Mouse (Mus musculus) MEL (cell line): ENCODE measurements around the gene Plb1. TPM values are rescaled to one million over a fixed set of nuclear protein-coding genes. Genes with fewer than 3 reads are reported as not detected.

Source experiments
- DNase-seq: peaks from one replicate; pipeline ENCODE4 v3.0.0; 2011; ENCODE audit warnings: low read depth, low spot score
- H3K27ac ChIP-seq: 2 replicates; pipeline ENCODE4 v1.5.1; 2012; ENCODE audit warnings: low read depth, mild to moderate bottlenecking, control low read depth, low read length, moderate library complexity; ENCODE audit not compliant: control insufficient read depth
- H3K27me3 ChIP-seq, 2 experiments: fragments of 150-350 bp in 1 of 2; sonication (generic) in 1 of 2; 2 replicates each; pipeline ENCODE4 v1.6.1; 2012; ENCODE audit warnings: low read length in 2 of 2, mild to moderate bottlenecking in 2 of 2, improper control_type of control experiment in 1 of 2, moderate library complexity in 1 of 2; ENCODE audit not compliant: insufficient read depth in 2 of 2, control insufficient read depth in 1 of 2
- H3K36me3 ChIP-seq, 2 experiments: 2 replicates each; pipeline ENCODE4 v1.6.1; 2012 to 2014; ENCODE audit warnings: low read length in 2 of 2, improper control_type of control experiment in 1 of 2, inconsistent platforms in 1 of 2, mild to moderate bottlenecking in 1 of 2; ENCODE audit not compliant: insufficient read depth in 2 of 2, control insufficient read depth in 1 of 2
- H3K4me1 ChIP-seq, 2 experiments: fragments of 150-350 bp in 1 of 2; sonication (generic) in 1 of 2; 2 replicates each; pipeline ENCODE4 v1.6.1; 2012; ENCODE audit warnings: low read length in 2 of 2, improper control_type of control experiment in 1 of 2, mild to moderate bottlenecking in 1 of 2; ENCODE audit not compliant: insufficient read depth in 2 of 2, control insufficient read depth in 1 of 2
- H3K4me3 ChIP-seq, 2 experiments: fragments of 150-350 bp in 1 of 2; sonication (generic) in 1 of 2; 2 replicates each; pipeline ENCODE4 v1.5.1; 2012; ENCODE audit warnings: low read depth in 2 of 2, low read length in 2 of 2, mild to moderate bottlenecking in 2 of 2, moderate library complexity in 2 of 2, control low read depth in 1 of 2, improper control_type of control experiment in 1 of 2; ENCODE audit not compliant: control insufficient read depth in 1 of 2, insufficient read depth in 1 of 2
- H3K79me2 ChIP-seq: 2 replicates; pipeline ENCODE4 v1.6.1; 2012; ENCODE audit warnings: mild to moderate bottlenecking, low read length, moderate library complexity; ENCODE audit not compliant: control insufficient read depth, poor library complexity, insufficient read depth
- H3K9ac ChIP-seq: 2 replicates; pipeline ENCODE4 v1.6.1; 2012; ENCODE audit warnings: low read depth, mild to moderate bottlenecking, control low read depth, low read length, moderate library complexity; ENCODE audit not compliant: control insufficient read depth, poor library complexity, severe bottlenecking
- H3K9me3 ChIP-seq: fragments of 150-350 bp; sonication (generic); replicated peaks from 2 replicates; pipeline ENCODE4 v1.6.1; 2012; ENCODE audit warnings: mild to moderate bottlenecking, low read length, improper control_type of control experiment, moderate library complexity; ENCODE audit not compliant: insufficient read depth
- BHLHE40 ChIP-seq: IDR thresholded peaks from 2 replicates; pipeline ENCODE4 v1.6.1; 2012; ENCODE audit warnings: low read depth, mild to moderate bottlenecking, inconsistent platforms, low read length, improper control_type of control experiment, borderline replicate concordance
- CHD1 ChIP-seq: IDR thresholded peaks from 2 replicates; pipeline ENCODE4 v1.6.1; 2012; ENCODE audit warnings: low read depth, mild to moderate bottlenecking, inconsistent platforms, low read length, improper control_type of control experiment
- CHD2 ChIP-seq: IDR thresholded peaks from 2 replicates; pipeline ENCODE4 v1.6.1; 2011; ENCODE audit warnings: low read length, improper control_type of control experiment
- E2F4 ChIP-seq: IDR thresholded peaks from 2 replicates; pipeline ENCODE4 v1.6.1; 2011; ENCODE audit warnings: low read depth, low read length, improper control_type of control experiment, borderline replicate concordance
- ELF1 ChIP-seq: IDR thresholded peaks from 2 replicates; pipeline ENCODE4 v1.6.1; 2014; ENCODE audit warnings: low read depth, mild to moderate bottlenecking, inconsistent platforms, low read length, improper control_type of control experiment, moderate library complexity
- EP300 ChIP-seq, 2 experiments: IDR thresholded peaks; 2 replicates each; pipeline ENCODE4 v1.6.1; 2011; ENCODE audit warnings: improper control_type of control experiment in 2 of 2, low read length in 2 of 2, low read depth in 1 of 2, mild to moderate bottlenecking in 1 of 2
- ETS1 ChIP-seq: IDR thresholded peaks from 2 replicates; pipeline ENCODE4 v1.6.1; 2012; ENCODE audit warnings: low read depth, mild to moderate bottlenecking, inconsistent platforms, low read length, improper control_type of control experiment, moderate library complexity
- GABPA ChIP-seq: IDR thresholded peaks from 2 replicates; pipeline ENCODE4 v1.6.1; 2012; ENCODE audit warnings: low read depth, mild to moderate bottlenecking, inconsistent platforms, low read length, improper control_type of control experiment, moderate library complexity
- GATA1 ChIP-seq: IDR thresholded peaks from 2 replicates; pipeline ENCODE4 v1.6.1; 2011; ENCODE audit warnings: low read depth, low read length, improper control_type of control experiment
- HCFC1 ChIP-seq: IDR thresholded peaks from 2 replicates; pipeline ENCODE4 v1.6.1; 2012; ENCODE audit warnings: low read depth, mild to moderate bottlenecking, inconsistent platforms, low read length, improper control_type of control experiment, moderate library complexity
- JUND ChIP-seq: IDR thresholded peaks from 2 replicates; pipeline ENCODE4 v1.6.1; 2011; ENCODE audit warnings: low read depth, mild to moderate bottlenecking, improper control_type of control experiment, low read length
- KAT2A ChIP-seq: conservative IDR thresholded peaks from 2 replicates; pipeline ENCODE4 v1.6.1; 2012; ENCODE audit warnings: low read depth, low read length, improper control_type of control experiment, inconsistent platforms
- MAX ChIP-seq: IDR thresholded peaks from 2 replicates; pipeline ENCODE4 v1.6.1; 2011; ENCODE audit warnings: low read length, improper control_type of control experiment
- MAZ ChIP-seq: IDR thresholded peaks from 2 replicates; pipeline ENCODE4 v1.6.1; 2012; ENCODE audit warnings: low read depth, mild to moderate bottlenecking, inconsistent platforms, low read length, improper control_type of control experiment
- MXI1 ChIP-seq: IDR thresholded peaks from 2 replicates; pipeline ENCODE4 v1.6.1; 2011; ENCODE audit warnings: mild to moderate bottlenecking, low read depth, low read length, improper control_type of control experiment
- MYB ChIP-seq: IDR thresholded peaks from 2 replicates; pipeline ENCODE4 v1.6.1; 2011; ENCODE audit warnings: mild to moderate bottlenecking, low read depth, low read length, improper control_type of control experiment
- MYC ChIP-seq: IDR thresholded peaks from 2 replicates; pipeline ENCODE4 v1.6.1; 2011; ENCODE audit warnings: low read depth, mild to moderate bottlenecking, low read length, improper control_type of control experiment, moderate library complexity
- RCOR1 ChIP-seq: IDR thresholded peaks from 2 replicates; pipeline ENCODE4 v1.6.1; 2012; ENCODE audit warnings: low read depth, mild to moderate bottlenecking, inconsistent platforms, low read length, improper control_type of control experiment
- SIN3A ChIP-seq: IDR thresholded peaks from 2 replicates; pipeline ENCODE4 v1.6.1; 2012; ENCODE audit warnings: low read length, improper control_type of control experiment, inconsistent platforms
- SMC3 ChIP-seq: IDR thresholded peaks from 2 replicates; pipeline ENCODE4 v1.6.1; 2011; ENCODE audit warnings: low read depth, low read length, improper control_type of control experiment
- TAL1 ChIP-seq: IDR thresholded peaks from 2 replicates; pipeline ENCODE4 v1.6.1; 2012; ENCODE audit warnings: mild to moderate bottlenecking, inconsistent platforms, low read length, moderate library complexity, mixed read lengths
- TBP ChIP-seq: IDR thresholded peaks from 2 replicates; pipeline ENCODE4 v1.8.0; 2011; ENCODE audit warnings: low read depth, low read length, improper control_type of control experiment
- TCF12 ChIP-seq: IDR thresholded peaks from 2 replicates; pipeline ENCODE4 v1.6.1; 2014; ENCODE audit warnings: low read depth, mild to moderate bottlenecking, inconsistent platforms, low read length, improper control_type of control experiment, moderate library complexity
- UBTF ChIP-seq: IDR thresholded peaks from 2 replicates; pipeline ENCODE4 v1.6.1; 2012; ENCODE audit warnings: low read depth, mild to moderate bottlenecking, inconsistent platforms, low read length, improper control_type of control experiment, moderate library complexity, borderline replicate concordance; ENCODE audit not compliant: insufficient read depth
- USF1 ChIP-seq: IDR thresholded peaks from 2 replicates; pipeline ENCODE4 v1.6.1; 2014; ENCODE audit warnings: low read depth, mild to moderate bottlenecking, inconsistent platforms, low read length, improper control_type of control experiment, moderate library complexity
- USF2 ChIP-seq, 2 experiments: IDR thresholded peaks; 2 replicates each; pipeline ENCODE4 v1.6.1; 2011 to 2012; ENCODE audit warnings: improper control_type of control experiment in 2 of 2, low read length in 2 of 2, borderline replicate concordance in 1 of 2, inconsistent platforms in 1 of 2, low read depth in 1 of 2, mild to moderate bottlenecking in 1 of 2; ENCODE audit not compliant: insufficient read depth in 1 of 2
- ZC3H11A ChIP-seq: IDR thresholded peaks from 2 replicates; pipeline ENCODE4 v1.6.1; 2012; ENCODE audit warnings: low read depth, mild to moderate bottlenecking, inconsistent platforms, low read length, improper control_type of control experiment
- ZKSCAN1 ChIP-seq: IDR thresholded peaks from 2 replicates; pipeline ENCODE4 v1.6.1; 2012; ENCODE audit warnings: low read depth, mild to moderate bottlenecking, inconsistent platforms, low read length, improper control_type of control experiment, moderate library complexity
- ZMIZ1 ChIP-seq: IDR thresholded peaks from 2 replicates; pipeline ENCODE4 v1.6.1; 2012; ENCODE audit warnings: low read depth, mild to moderate bottlenecking, inconsistent platforms, low read length, improper control_type of control experiment, moderate library complexity
- ZNF384 ChIP-seq: IDR thresholded peaks from 2 replicates; pipeline ENCODE4 v1.6.1; 2012; ENCODE audit warnings: low read depth, mild to moderate bottlenecking, inconsistent platforms, low read length, improper control_type of control experiment
- polyA plus RNA-seq, 2 experiments: library from polyadenylated mRNA; stranded (reverse) in 1 of 2; unstranded in 1 of 2; fragments of >175 nt in 1 of 2; fragments of >200 nt in 1 of 2; gene quantifications; 2 replicates each; pipeline versions ENCODE4 v1.2.1 to v1.2.4; 2012; ENCODE audit warnings: low replicate concordance in 2 of 2, low read depth in 1 of 2; ENCODE audit not compliant: insufficient read length in 2 of 2, insufficient read depth in 1 of 2, missing spikeins in 1 of 2
- total RNA-seq: library from RNA; depleted of rRNA; stranded (reverse); fragments of 300-350 nt; gene quantifications from 2 replicates; pipeline ENCODE4 v1.2.3, GENCODE M21; 2012

Plb1 gene
- total and polyA plus RNA-seq, 3 experiments = not detected

DNA sequence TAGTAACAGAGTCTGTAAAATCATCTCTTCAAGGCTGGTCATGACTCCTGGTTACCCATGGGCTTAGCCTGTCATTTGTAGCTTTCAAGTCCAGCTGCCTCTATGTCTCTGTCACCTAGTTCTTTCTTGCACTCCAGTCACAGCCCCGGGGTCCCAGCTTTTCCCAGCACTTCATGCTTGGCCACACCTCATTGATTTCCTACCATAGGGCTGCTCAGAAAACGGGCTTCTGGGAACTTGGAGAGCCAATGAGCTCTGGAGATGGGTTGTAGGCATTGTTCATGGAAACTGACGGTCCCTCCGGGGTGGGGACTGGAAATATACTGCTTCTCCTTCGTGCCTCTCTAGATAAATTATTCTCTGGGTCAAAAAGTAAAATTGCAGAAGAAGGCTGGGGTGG lies 28.2 kb downstream of the Plb1 start:
- no peak for DNase-seq
- Histone ChIP-seq H3K27ac (no peak overlapping the region), H3K4me1 (peaks cover 0 to 3% of the 10 kb centered on the region in 2 experiments; a peak in 2 of 4 replicates), H3K27me3 (peaks cover 17 to 21% of the 10 kb centered on the region in 2 experiments), H3K9ac (no peak overlapping the region), H3K4me3 (no peak overlapping the region), H3K9me3 (no peaks in the 10 kb centered on the region), H3K36me3 (no peaks in the 10 kb centered on the region), H3K79me2 (no peaks in the 10 kb centered on the region)
- TF ChIP-seq MYB (no peak), BHLHE40 (no peak), EP300 (IDR thresholded peaks at IDR 0.05; ENCODE audit: low read depth in 1 of 2, low read length in 2 of 2) (no peak), HCFC1 (no peak), JUND (no peak), MAZ (no peak), ZNF384 (no peak), ELF1 (no peak), ZC3H11A (no peak), TCF12 (no peak), TBP (no peak), SIN3A (no peak), E2F4 (no peak), CHD1 (no peak), MYC (no peak), MXI1 (no peak), GATA1 (no peak), ZMIZ1 (no peak), SMC3 (no peak), MAX (no peak)

DNA sequence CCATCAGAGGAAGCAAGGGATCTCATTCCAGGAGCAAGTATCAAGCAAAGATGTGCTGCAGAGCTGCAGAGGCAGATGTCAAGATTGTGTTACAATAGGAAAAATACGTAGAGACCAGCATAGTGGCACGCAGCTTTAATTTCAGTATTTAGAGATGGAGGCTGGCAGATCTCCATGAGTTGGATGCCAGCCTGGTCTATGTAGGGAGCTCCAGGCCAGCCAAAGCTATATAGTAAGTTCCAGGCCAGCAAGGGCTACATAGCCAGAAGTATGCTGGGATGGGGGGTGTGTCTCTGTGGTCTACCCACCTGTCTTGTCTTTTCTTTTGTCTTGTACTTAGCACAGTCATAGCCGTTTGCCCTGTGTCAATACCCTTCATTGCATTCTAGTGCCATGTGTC lies 28.7 kb downstream of the Plb1 start:
- H3K36me3 ChIP-seq = no peaks in the 10 kb centered on the region
- peaks cover 0 to 3% of the 10 kb centered on the region in 2 experiments; a peak in 2 of 4 replicates for H3K4me1 ChIP-seq
- no peak overlapping the region for H3K9ac ChIP-seq
- peaks cover 17 to 21% of the 10 kb centered on the region in 2 experiments for H3K27me3 ChIP-seq
- H3K79me2 ChIP-seq = no peaks in the 10 kb centered on the region
- no peaks in the 10 kb centered on the region for H3K9me3 ChIP-seq
- no peak overlapping the region for H3K27ac ChIP-seq
- no peak for DNase-seq
- no peak for TF ChIP-seq UBTF
- no peak for TF ChIP-seq TAL1
- TF ChIP-seq RCOR1 = no peak
- no peak for TF ChIP-seq E2F4
- TF ChIP-seq USF1 = no peak
- no peak for TF ChIP-seq CHD1
- no peak for TF ChIP-seq CHD2
- no peak for TF ChIP-seq EP300 (IDR thresholded peaks at IDR 0.05; ENCODE audit: low read depth in 1 of 2, low read length in 2 of 2)
- no peak for TF ChIP-seq KAT2A
- no peak for TF ChIP-seq ETS1
- no peak for TF ChIP-seq ELF1
- no peak for TF ChIP-seq MYC
- no peak for TF ChIP-seq ZKSCAN1
- no peak for TF ChIP-seq USF2 (IDR thresholded peaks at IDR 0.05; ENCODE audit: borderline replicate concordance in 1 of 2, insufficient read depth in 1 of 2, low read depth in 1 of 2, low read length in 2 of 2)
- no peak for TF ChIP-seq GABPA
- no peak overlapping the region for H3K4me3 ChIP-seq
